Mouse (Mus musculus): ENCODE results near the gene Tdp1.

DNA sequence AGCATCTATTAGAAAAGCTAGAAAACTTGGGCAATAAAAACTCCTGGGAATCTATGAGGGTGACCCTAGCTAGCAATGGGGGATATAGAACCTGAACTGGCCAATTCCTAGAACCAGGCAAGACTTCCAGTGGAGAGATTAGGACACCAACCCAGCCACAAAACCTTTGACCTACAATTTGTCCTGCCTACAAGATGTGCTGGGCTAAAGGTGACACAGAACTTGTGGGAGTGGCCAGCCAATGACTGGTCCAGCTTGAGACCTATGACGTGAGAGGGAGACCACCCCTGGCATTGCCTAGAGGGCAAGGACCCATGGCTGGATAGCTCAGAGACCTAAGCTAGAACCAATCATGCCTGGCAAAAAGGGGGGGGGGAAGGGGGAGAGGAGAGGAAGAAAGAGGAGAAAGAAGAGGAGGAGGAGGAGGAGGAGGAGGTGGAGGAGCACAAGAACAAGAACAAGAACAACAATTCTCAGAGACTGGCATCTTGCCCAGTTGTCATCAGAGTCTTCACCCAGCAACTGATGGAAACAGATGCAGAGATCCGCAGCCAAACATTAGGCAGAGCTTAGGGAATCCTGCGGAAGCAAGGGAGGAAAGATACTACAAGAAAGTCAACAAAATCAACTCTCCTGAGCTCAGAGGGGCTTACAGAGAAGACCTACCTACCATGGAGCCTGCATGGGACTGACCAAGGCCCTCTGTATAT lies 24.8 kb upstream of the Tdp1 start:
- TF ChIP-seq CTCF (IDR thresholded peaks at IDR 0.05; ENCODE audit: borderline replicate concordance, insufficient read depth, low read length) (no peak), POLR2A (IDR thresholded peaks at IDR 0.05; ENCODE audit: low read depth, low read length) (no peak)

Measured in embryonic fibroblast, embryonic 13.5 days (primary cell).